Mouse (Mus musculus) hindbrain, postnatal 0 days (tissue): ENCODE measurements around the gene Ankar. TPM values are rescaled to one million over a fixed set of nuclear protein-coding genes. Genes with fewer than 3 reads are reported as not detected.

Experiments used
- ATAC-seq: fragments of 200-750 bp; cut with Nextera tagmentation; 2 replicates; pipeline ENCODE4 v1.8.0; 2017; ENCODE audit warnings: mild to moderate bottlenecking, moderate TSS enrichment, moderate library complexity
- DNase-seq: peaks from one replicate; pipeline ENCODE4 v3.0.0-alpha.2; 2015; ENCODE audit warnings: low spot score
- H3K27ac ChIP-seq: fragments of 300-500 bp; sonication (generic); 2 replicates; pipeline ENCODE4 v1.5.1; 2014; ENCODE audit warnings: mild to moderate bottlenecking
- H3K27me3 ChIP-seq: fragments of 300-500 bp; sonication (generic); 2 replicates; pipeline ENCODE4 v1.6.1; 2014; ENCODE audit warnings: low read length, mixed read lengths; ENCODE audit not compliant: insufficient read depth
- H3K36me3 ChIP-seq: fragments of 300-500 bp; sonication (generic); 2 replicates; pipeline ENCODE4 v1.6.1; 2014; ENCODE audit warnings: low read length, mixed read lengths; ENCODE audit not compliant: insufficient read depth
- H3K4me1 ChIP-seq: fragments of 300-500 bp; sonication (generic); 2 replicates; pipeline ENCODE4 v1.6.1; 2014; ENCODE audit warnings: antibody characterized with exemption, low read length, mixed read lengths; ENCODE audit not compliant: insufficient read depth
- H3K4me2 ChIP-seq: fragments of 300-500 bp; sonication (generic); 2 replicates; pipeline ENCODE4 v1.6.1; 2014; ENCODE audit warnings: low read depth, mild to moderate bottlenecking, low read length, moderate library complexity, mixed read lengths
- H3K4me3 ChIP-seq: fragments of 300-500 bp; sonication (generic); 2 replicates; pipeline ENCODE4 v1.5.1; 2014; ENCODE audit warnings: low read length
- H3K9ac ChIP-seq: fragments of 300-500 bp; sonication (generic); replicated peaks from 2 replicates; pipeline ENCODE4 v1.6.1; 2014; ENCODE audit warnings: mild to moderate bottlenecking, low read length, moderate library complexity, mixed read lengths
- H3K9me3 ChIP-seq: fragments of 300-500 bp; sonication (generic); 2 replicates; pipeline ENCODE4 v1.6.1; 2016; ENCODE audit warnings: low read length, mixed read lengths
- CTCF ChIP-seq: IDR thresholded peaks from 2 replicates; pipeline ENCODE4 v1.5.1; 2016; ENCODE audit warnings: antibody characterized with exemption, control low read depth, low read depth
- WGBS: fragments of 180-500 bp; shearing (Covaris S2); extraction: QIAGEN DNeasy Blood & Tissue Kit; methylation state at CpG from one replicate; pipeline ENCODE4 v1.1.7; 2014; 5-methylcytosine and 5-hydroxymethylcytosine counted together
- polyA plus RNA-seq: library from polyadenylated mRNA; unstranded; fragments of >200 nt; fragmentation: Nextera tagmentation; extraction: Ambion mirVana; gene quantifications from 2 replicates; pipeline ENCODE4 v1.2.1, GENCODE M21; 2015
- total RNA-seq: library from RNA; depleted of rRNA; stranded (reverse); fragments of >200 nt; gene quantifications from 2 replicates; pipeline ENCODE4 v1.2.3, GENCODE M21; 2014

The Ankar gene
- total and polyA plus RNA-seq, 2 experiments from 2014 or later = not detected

- Histone ChIP-seq H3K4me1 (no peaks in the 10 kb centered on the region), H3K9ac (no peak overlapping the region), H3K9me3 (no peaks in the 10 kb centered on the region), H3K27ac (no peak overlapping the region), H3K27me3 (no peaks in the 10 kb centered on the region), H3K4me3 (no peak overlapping the region), H3K36me3 (peaks cover 46% of the 10 kb centered on the region), H3K4me2 (no peak overlapping the region)
- DNase-seq (no peak), ATAC-seq (no peak)
- TF ChIP-seq CTCF = no peak
- 67% methylated on average over 10 of the region's 10 CpGs for WGBS
These were observed 91.2 kb downstream of the Ankar start for GRCm38 (mm10) chr1:72609129-72609528.

GRCm38 (mm10) chr1:72606186-72606673 lies 94.1 kb downstream of the Ankar start:
- Histone ChIP-seq H3K9me3 (no peaks in the 10 kb centered on the region), H3K4me2 (no peak overlapping the region), H3K27me3 (no peaks in the 10 kb centered on the region), H3K4me3 (no peak overlapping the region), H3K4me1 (no peaks in the 10 kb centered on the region), H3K36me3 (peaks cover 31% of the 10 kb centered on the region), H3K27ac (no peak overlapping the region), H3K9ac (no peak overlapping the region)
- 0 out of 2 replicates have a peak, but pooled peaks have one; percentile 38 for ATAC-seq
- WGBS = 58% methylated on average over 12 of the region's 12 CpGs
- DNase-seq = peak; percentile 18
- no peak for TF ChIP-seq CTCF

- no peak for ATAC-seq
- peaks cover 31% of the 10 kb centered on the region; the same call in 1 of the 2 replicates for H3K36me3 ChIP-seq
These were observed 97.6 kb downstream of the Ankar start for GRCm38 (mm10) chr1:72602803-72603202.

GRCm38 (mm10) chr1:72602186-72602585 lies 98.2 kb downstream of the Ankar start:
- Histone ChIP-seq H3K4me1 (no peaks in the 10 kb centered on the region), H3K9ac (no peak overlapping the region), H3K4me3 (no peak overlapping the region), H3K9me3 (no peaks in the 10 kb centered on the region), H3K27ac (no peak overlapping the region), H3K4me2 (no peak overlapping the region), H3K36me3 (peaks cover 28% of the 10 kb centered on the region; the same call in 1 of the 2 replicates), H3K27me3 (no peaks in the 10 kb centered on the region)
- WGBS = 88% methylated on average over 5 of the region's 5 CpGs
- no peak for DNase-seq
- TF ChIP-seq CTCF = no peak
- no peak for ATAC-seq

More at GRCm38 (mm10) chr1:72602803-72603202, 97.6 kb downstream of the Ankar start:
- no peak for DNase-seq
- TF ChIP-seq CTCF = peak; percentile 28; the same call in 1 of the 2 replicates
- no peak overlapping the region for H3K4me3 ChIP-seq
- no peaks in the 10 kb centered on the region for H3K27me3 ChIP-seq
- WGBS = 87% methylated on average over 5 of the region's 5 CpGs
- H3K4me1 ChIP-seq = no peaks in the 10 kb centered on the region
- H3K9ac ChIP-seq = no peak overlapping the region
- no peaks in the 10 kb centered on the region for H3K9me3 ChIP-seq
- no peak overlapping the region for H3K4me2 ChIP-seq
- H3K27ac ChIP-seq = no peak overlapping the region

GRCm38 (mm10) chr1:72601233-72601632 lies 99.1 kb downstream of the Ankar start:
- peaks cover 32% of the 10 kb centered on the region for H3K36me3 ChIP-seq
- ATAC-seq = 0 out of 2 replicates have a peak, but pooled peaks have one; percentile 10

GRCm38 (mm10) chr1:72600778-72601177 lies 99.6 kb downstream of the Ankar start:
- Histone ChIP-seq H3K9ac (no peak overlapping the region), H3K4me1 (no peaks in the 10 kb centered on the region), H3K27ac (no peak overlapping the region), H3K27me3 (no peaks in the 10 kb centered on the region), H3K9me3 (no peaks in the 10 kb centered on the region), H3K4me3 (no peak overlapping the region), H3K36me3 (peaks cover 37% of the 10 kb centered on the region), H3K4me2 (no peak overlapping the region)
- no peak for TF ChIP-seq CTCF
- ATAC-seq (no peak), DNase-seq (peak; percentile 27)
- 67% methylated on average over 5 of the region's 5 CpGs for whole genome bisulfite sequencing

More at GRCm38 (mm10) chr1:72601233-72601632, 99.1 kb downstream of the Ankar start:
- Histone ChIP-seq H3K27ac (no peak overlapping the region), H3K4me2 (no peak overlapping the region), H3K9ac (no peak overlapping the region), H3K4me1 (no peaks in the 10 kb centered on the region), H3K9me3 (no peaks in the 10 kb centered on the region), H3K4me3 (no peak overlapping the region), H3K27me3 (no peaks in the 10 kb centered on the region)
- DNase-seq = no peak
- TF ChIP-seq CTCF = no peak
- WGBS = 76% methylated on average over 7 of the region's 7 CpGs
